Mouse (Mus musculus): ENCODE results near the gene Agpat1. TPM values are rescaled to one million over a fixed set of nuclear protein-coding genes. Genes with fewer than 3 reads are reported as not detected.

Agpat1 gene
- total and polyA plus RNA-seq, 3 experiments, result 11.2 to 47.4 (median 44.4) TPM

DNA sequence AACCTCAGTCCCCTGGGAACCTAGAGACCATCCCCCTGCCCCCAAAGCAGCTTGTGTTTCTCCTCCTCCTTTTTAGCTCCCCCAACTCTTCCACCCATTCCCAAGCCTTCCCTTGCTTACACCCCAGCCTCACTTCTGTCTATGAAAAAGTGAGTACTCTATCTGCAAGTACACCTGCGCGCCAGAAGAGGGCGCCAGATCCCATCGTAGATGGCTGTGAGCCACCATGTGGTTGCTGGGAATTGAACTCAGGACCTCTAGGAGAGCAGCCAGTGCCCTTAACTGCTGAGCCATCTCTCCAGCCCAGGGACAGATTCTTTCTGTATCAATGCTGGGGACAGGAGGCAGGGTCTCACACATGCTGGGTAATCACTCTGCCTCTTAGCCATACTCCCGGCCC, 32.2 kb upstream of the Agpat1 start:
- Histone ChIP-seq H3K27ac (ENCODE audit: insufficient read depth, low read depth) (no peak overlapping the region), H3K27me3 (replicated peaks) (peaks cover 28% of the 10 kb centered on the region), H3K4me2 (ENCODE audit: insufficient read depth, low read depth, poor library complexity, severe bottlenecking) (no peak overlapping the region), H3K4me3 (replicated peaks in 1 of 3; ENCODE audit: low read depth in 2 of 3, low read length in 2 of 3, poor library complexity in 1 of 3) (no peak overlapping the region), H3K36me3 (replicated peaks in 1 of 2; ENCODE audit: control insufficient read depth in 1 of 2, insufficient read depth in 1 of 2, low read length in 1 of 2) (no peaks in the 10 kb centered on the region), H3K79me2 (replicated peaks; ENCODE audit: control insufficient read depth, extremely low read depth, insufficient read depth, poor library complexity, severe bottlenecking) (no peaks in the 10 kb centered on the region), H3K9ac (ENCODE audit: insufficient read depth, low read depth) (no peak overlapping the region), H3K9me3 (replicated peaks; ENCODE audit: low read length) (peaks cover 4% of the 10 kb centered on the region), H3K4me1 (ENCODE audit: control insufficient read depth in 1 of 2, insufficient read depth in 2 of 2) (peaks cover 2 to 4% of the 10 kb centered on the region in 2 experiments; a peak in 3 of 4 replicates)
- dilution Hi-C loops (cut with MboI; ENCODE audit: extremely low pct_ligation_motif_present, extremely low pct_unique_long_range_greater_than_20kb, low sequenced_read_pairs) (no loop called here), in situ Hi-C loops (cut with MboI; ENCODE audit: low pct_ligation_motif_present, low pct_unique_long_range_greater_than_20kb, low sequenced_read_pairs) (no loop called here)
- no peak for DNase-seq (ENCODE audit: extremely low read depth)
- TF ChIP-seq ELF1 (IDR thresholded peaks at IDR 0.05; ENCODE audit: low read depth, low read length) (no peak), RAD21 (IDR thresholded peaks at IDR 0.05; ENCODE audit: low read depth, low read length) (peak; percentile 34), CTCF (conservative IDR thresholded peaks at IDR 0.05 in 1 of 2, IDR thresholded peaks at IDR 0.05 in 1 of 2; ENCODE audit: low read depth in 2 of 2, low read length in 2 of 2) (peak; percentile 27 to 55; a peak in 3 of 4 replicates), SMC3 (IDR thresholded peaks at IDR 0.05; ENCODE audit: low read depth, low read length) (peak; percentile 49)

DNA sequence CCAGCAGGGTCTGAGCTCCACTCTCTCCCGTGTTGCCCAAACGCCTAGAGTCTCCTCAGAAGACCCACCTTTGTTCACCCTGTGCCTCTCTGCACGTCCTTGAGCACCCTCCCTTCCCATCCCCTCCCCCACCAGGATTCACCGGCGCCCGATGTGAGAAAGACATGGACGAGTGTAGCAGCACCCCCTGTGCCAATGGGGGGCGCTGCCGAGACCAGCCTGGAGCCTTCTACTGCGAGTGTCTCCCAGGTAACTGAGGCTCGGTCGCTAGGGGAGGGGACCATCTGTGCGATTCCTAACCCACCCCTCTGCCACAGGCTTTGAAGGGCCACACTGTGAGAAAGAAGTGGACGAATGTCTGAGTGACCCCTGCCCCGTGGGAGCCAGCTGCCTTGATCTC, 31.7 kb upstream of the Agpat1 start:
- peaks cover 4% of the 10 kb centered on the region for H3K9me3 ChIP-seq (replicated peaks; ENCODE audit: low read length)
- in situ Hi-C loops (cut with MboI; ENCODE audit: low pct_ligation_motif_present, low pct_unique_long_range_greater_than_20kb, low sequenced_read_pairs) (no loop called here), dilution Hi-C loops (cut with MboI; ENCODE audit: extremely low pct_ligation_motif_present, extremely low pct_unique_long_range_greater_than_20kb, low sequenced_read_pairs) (no loop called here)
- no peaks in the 10 kb centered on the region for H3K36me3 ChIP-seq (replicated peaks in 1 of 2; ENCODE audit: control insufficient read depth in 1 of 2, insufficient read depth in 1 of 2, low read length in 1 of 2)
- no peaks in the 10 kb centered on the region for H3K79me2 ChIP-seq (replicated peaks; ENCODE audit: control insufficient read depth, extremely low read depth, insufficient read depth, poor library complexity, severe bottlenecking)
- TF ChIP-seq KAT2A (IDR thresholded peaks at IDR 0.05; ENCODE audit: insufficient replicate concordance, low read length), result no peak
- no peak for TF ChIP-seq MYC (IDR thresholded peaks at IDR 0.05; ENCODE audit: low read depth, low read length)
- no peak for TF ChIP-seq ETS1 (conservative IDR thresholded peaks at IDR 0.05; ENCODE audit: low read depth, low read length)
- TF ChIP-seq BHLHE40 (IDR thresholded peaks at IDR 0.05; ENCODE audit: low read depth, low read length), result no peak
- no peak for TF ChIP-seq NRF1 (IDR thresholded peaks at IDR 0.05; ENCODE audit: low read depth, low read length)
- H3K27ac ChIP-seq (ENCODE audit: insufficient read depth, low read depth), result no peak overlapping the region
- H3K4me3 ChIP-seq (replicated peaks in 1 of 3; ENCODE audit: low read depth in 2 of 3, low read length in 2 of 3, poor library complexity in 1 of 3), result no peak overlapping the region
- no peak overlapping the region for H3K4me2 ChIP-seq (ENCODE audit: insufficient read depth, low read depth, poor library complexity, severe bottlenecking)
- no peak overlapping the region for H3K9ac ChIP-seq (ENCODE audit: insufficient read depth, low read depth)
- no peak for DNase-seq (ENCODE audit: extremely low read depth)
- H3K27me3 ChIP-seq (replicated peaks), result peaks cover 23% of the 10 kb centered on the region
- peaks cover 2 to 7% of the 10 kb centered on the region in 2 experiments; a peak in 3 of 4 replicates for H3K4me1 ChIP-seq (ENCODE audit: control insufficient read depth in 1 of 2, insufficient read depth in 2 of 2)

DNA sequence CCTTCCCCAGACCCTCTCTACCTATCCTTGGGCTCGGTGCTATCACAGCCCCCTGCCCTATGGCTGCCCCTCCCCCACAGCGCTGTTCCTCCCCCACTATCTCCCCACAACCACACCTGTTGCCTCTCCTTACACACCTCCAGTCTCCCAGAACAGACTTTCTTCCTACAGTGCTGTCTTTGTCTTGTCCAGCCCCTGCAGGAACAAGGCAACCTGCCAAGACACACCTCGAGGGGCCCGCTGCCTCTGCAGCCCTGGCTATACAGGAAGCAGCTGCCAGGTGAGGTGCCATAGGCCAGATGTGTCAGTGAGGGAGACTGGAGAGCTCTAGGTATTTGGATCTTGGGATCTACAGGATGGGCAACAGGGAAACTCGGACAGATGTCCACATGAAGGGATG, 27.5 kb upstream of the Agpat1 start:
- DNase-seq (ENCODE audit: extremely low read depth), result no peak
- Histone ChIP-seq H3K79me2 (replicated peaks; ENCODE audit: control insufficient read depth, extremely low read depth, insufficient read depth, poor library complexity, severe bottlenecking) (no peaks in the 10 kb centered on the region), H3K27me3 (replicated peaks) (peaks cover 4% of the 10 kb centered on the region), H3K4me2 (ENCODE audit: insufficient read depth, low read depth, poor library complexity, severe bottlenecking) (no peak overlapping the region), H3K36me3 (replicated peaks in 1 of 2; ENCODE audit: control insufficient read depth in 1 of 2, insufficient read depth in 1 of 2, low read length in 1 of 2) (no peaks in the 10 kb centered on the region), H3K4me3 (replicated peaks in 1 of 3; ENCODE audit: low read depth in 2 of 3, low read length in 2 of 3, poor library complexity in 1 of 3) (no peak overlapping the region), H3K9ac (ENCODE audit: insufficient read depth, low read depth) (no peak overlapping the region), H3K9me3 (replicated peaks; ENCODE audit: low read length) (peaks cover 4% of the 10 kb centered on the region), H3K27ac (ENCODE audit: insufficient read depth, low read depth) (no peak overlapping the region), H3K4me1 (ENCODE audit: control insufficient read depth in 1 of 2, insufficient read depth in 2 of 2) (peaks cover 4 to 19% of the 10 kb centered on the region in 2 experiments)
- TF ChIP-seq TBP (conservative IDR thresholded peaks at IDR 0.05; ENCODE audit: low read depth, low read length) (no peak), MAFK (IDR thresholded peaks at IDR 0.05; ENCODE audit: insufficient replicate concordance, low read length) (no peak), USF2 (conservative IDR thresholded peaks at IDR 0.05; ENCODE audit: low read depth, low read length) (no peak), NELFE (IDR thresholded peaks at IDR 0.05; ENCODE audit: low read depth, low read length) (no peak), UBTF (IDR thresholded peaks at IDR 0.05; ENCODE audit: low read depth, low read length) (no peak), E2F4 (IDR thresholded peaks at IDR 0.05; ENCODE audit: insufficient replicate concordance, low read depth, low read length) (no peak), KAT2A (IDR thresholded peaks at IDR 0.05; ENCODE audit: insufficient replicate concordance, low read length) (no peak), RCOR1 (conservative IDR thresholded peaks at IDR 0.05; ENCODE audit: low read depth, low read length) (no peak), EP300 (IDR thresholded peaks at IDR 0.05; ENCODE audit: low read length) (no peak), IRF4 (IDR thresholded peaks at IDR 0.05; ENCODE audit: low read depth, low read length) (no peak), SMC3 (IDR thresholded peaks at IDR 0.05; ENCODE audit: low read depth, low read length) (no peak)
- in situ Hi-C loops (cut with MboI; ENCODE audit: low pct_ligation_motif_present, low pct_unique_long_range_greater_than_20kb, low sequenced_read_pairs) (no loop called here), dilution Hi-C loops (cut with MboI; ENCODE audit: extremely low pct_ligation_motif_present, extremely low pct_unique_long_range_greater_than_20kb, low sequenced_read_pairs) (no loop called here)
